In genomic region chr5:148952419-148952818, GRCm38 (mm10) we compare ENCODE assay signal across 7 mouse cellular contexts. TPM values are rescaled to one million over a fixed set of nuclear protein-coding genes. Genes with fewer than 3 reads are reported as not detected.
DNase-seq lines count a peak whose midpoint lies in the region; ATAC-seq and TF ChIP-seq lines count a peak whose summit lies in the region.

No protein-coding gene starts in this region.

- TF ChIP-seq CTCF in intestine, postnatal 0 days (IDR thresholded peaks at IDR 0.05; ENCODE audit: low read depth): peak; percentile 75
- peak; percentile 41 to 58; a peak in 3 of 4 replicates for TF ChIP-seq CTCF in CH12.LX (conservative IDR thresholded peaks at IDR 0.05 in 1 of 2, IDR thresholded peaks at IDR 0.05 in 1 of 2; ENCODE audit: low read depth in 2 of 2, low read length in 2 of 2)

- TF ChIP-seq RAD21 in CH12.LX (IDR thresholded peaks at IDR 0.05; ENCODE audit: low read depth, low read length): peak; percentile 31

- H3K4me1 ChIP-seq in intestine, postnatal 0 days (replicated peaks; ENCODE audit: control insufficient read depth, insufficient read depth, low read length): peaks cover 4% of the 10 kb centered on the region; the same call in 1 of the 2 replicates
- peaks cover 7% of the 10 kb centered on the region; the same call in 1 of the 2 replicates for H3K4me1 ChIP-seq in intestine, embryonic 16.5 days (ENCODE audit: control insufficient read depth, insufficient read depth, low read length)
- peaks cover 8 to 16% of the 10 kb centered on the region in 2 experiments for H3K4me1 ChIP-seq in CH12.LX (ENCODE audit: control insufficient read depth in 1 of 2, insufficient read depth in 2 of 2)

- H3K4me3 ChIP-seq in intestine, postnatal 0 days (ENCODE audit: low read depth, low read length): no peak overlapping the region
- H3K4me3 ChIP-seq in intestine, embryonic 16.5 days (ENCODE audit: low read length): no peak overlapping the region
- no peak overlapping the region for H3K4me3 ChIP-seq in CH12.LX (replicated peaks in 1 of 3; ENCODE audit: low read depth in 2 of 3, low read length in 2 of 3, poor library complexity in 1 of 3)

- no peak overlapping the region for H3K4me2 ChIP-seq in intestine, postnatal 0 days (replicated peaks; ENCODE audit: low read depth)
- no peak overlapping the region for H3K4me2 ChIP-seq in intestine, embryonic 16.5 days (ENCODE audit: low read depth, low read length)
- no peak overlapping the region for H3K4me2 ChIP-seq in CH12.LX (ENCODE audit: insufficient read depth, low read depth, poor library complexity, severe bottlenecking)

- WGBS in intestine, postnatal 0 days: 58% methylated on average over 6 of the region's 6 CpGs
- WGBS in intestine, embryonic 16.5 days: 59% methylated on average over 6 of the region's 6 CpGs

- no peaks in the 10 kb centered on the region for H3K36me3 ChIP-seq in intestine, postnatal 0 days (ENCODE audit: control insufficient read depth, insufficient read depth)
- no peaks in the 10 kb centered on the region for H3K36me3 ChIP-seq in intestine, embryonic 16.5 days (ENCODE audit: control insufficient read depth, insufficient read depth, low read length)
- no peaks in the 10 kb centered on the region for H3K36me3 ChIP-seq in CH12.LX (replicated peaks in 1 of 2; ENCODE audit: control insufficient read depth in 1 of 2, insufficient read depth in 1 of 2, low read length in 1 of 2)

- DNase-seq in CH12.LX (ENCODE audit: extremely low read depth) (no peak), R1 (ENCODE audit: low read depth, low spot score) (peak; percentile 84)
- peak; percentile 59 for DNase-seq in lung, postnatal 10 days
- peak; percentile 59 for DNase-seq in thymus, postnatal 0 days (ENCODE audit: low spot score)
- no peak for DNase-seq in right cerebral cortex, postnatal 10 days (ENCODE audit: low spot score in 2 of 2)

- in situ Hi-C loops in CH12.LX (cut with MboI; ENCODE audit: low pct_ligation_motif_present, low pct_unique_long_range_greater_than_20kb, low sequenced_read_pairs): loop anchor here (10.0 kb wide), 1 partner anchor 138 kb away; no protein-coding TSS in a partner anchor

- H3K27me3 ChIP-seq in intestine, postnatal 0 days (replicated peaks; ENCODE audit: control insufficient read depth, insufficient read depth, low read length): no peaks in the 10 kb centered on the region
- no peaks in the 10 kb centered on the region for H3K27me3 ChIP-seq in intestine, embryonic 16.5 days (replicated peaks; ENCODE audit: control insufficient read depth, insufficient read depth, low read length)
- H3K27me3 ChIP-seq in CH12.LX (replicated peaks): no peaks in the 10 kb centered on the region

- dilution Hi-C loops in CH12.LX (cut with MboI; ENCODE audit: extremely low pct_ligation_motif_present, extremely low pct_unique_long_range_greater_than_20kb, low sequenced_read_pairs): no loop called here

- no peaks in the 10 kb centered on the region for H3K9me3 ChIP-seq in intestine, postnatal 0 days (ENCODE audit: control insufficient read depth)
- H3K9me3 ChIP-seq in intestine, embryonic 16.5 days (ENCODE audit: control insufficient read depth, low read length): no peaks in the 10 kb centered on the region
- H3K9me3 ChIP-seq in CH12.LX (replicated peaks; ENCODE audit: low read length): peaks cover 4% of the 10 kb centered on the region

- ATAC-seq in intestine, postnatal 0 days: no peak
- ATAC-seq in intestine, embryonic 16.5 days: no peak

- TF ChIP-seq EP300 in CH12.LX (IDR thresholded peaks at IDR 0.05; ENCODE audit: low read length): no peak

- no peak overlapping the region for H3K9ac ChIP-seq in intestine, postnatal 0 days (ENCODE audit: low read depth, low read length)
- H3K9ac ChIP-seq in intestine, embryonic 16.5 days (ENCODE audit: low read depth, low read length): no peak overlapping the region
- H3K9ac ChIP-seq in CH12.LX (ENCODE audit: insufficient read depth, low read depth): no peak overlapping the region

- no peak for TF ChIP-seq POLR2A in CH12.LX (IDR thresholded peaks at IDR 0.05; ENCODE audit: low read depth, low read length)

- no peak overlapping the region for H3K27ac ChIP-seq in intestine, postnatal 0 days (ENCODE audit: low read depth, low read length)
- H3K27ac ChIP-seq in intestine, embryonic 16.5 days (ENCODE audit: low read length): no peak overlapping the region
- no peak overlapping the region for H3K27ac ChIP-seq in CH12.LX (ENCODE audit: insufficient read depth, low read depth)

- no peaks in the 10 kb centered on the region for H3K79me2 ChIP-seq in CH12.LX (replicated peaks; ENCODE audit: control insufficient read depth, extremely low read depth, insufficient read depth, poor library complexity, severe bottlenecking)

TF ChIP-seq in CH12.LX, 34 proteins besides CTCF, POLR2A, EP300 and RAD21:
- TF ChIP-seq SMC3 (IDR thresholded peaks at IDR 0.05; ENCODE audit: low read depth, low read length): peak; percentile 36
- no peak for TF ChIP-seq GABPA (IDR thresholded peaks at IDR 0.05; ENCODE audit: insufficient replicate concordance, low read depth, low read length)
TF ChIP-seq in CH12.LX: peak in this region for 1.

RNA-seq across cellular contexts. Expression of gene Katnal1, which starts 23.3 kb away (rescaled TPM):
- 2.7 and 2.9 TPM in 2 replicates for polyA plus RNA-seq in intestine, postnatal 0 days (2015; fragmentation: Nextera tagmentation; extraction: Ambion mirVana)
- 6.4 and 6.9 TPM in 2 replicates for polyA plus RNA-seq in intestine, embryonic 16.5 days (2015; fragmentation: Nextera tagmentation; extraction: Ambion mirVana)
- 4.6 and 7.0 TPM in 2 replicates for total RNA-seq in CH12.LX (2012; rRNA removed)
- total RNA-seq in CH12.LX (2014; rRNA removed): 3.2 and 3.6 TPM in 2 replicates
- polyA plus RNA-seq in CH12.LX (2012; ENCODE audit: insufficient read length, low read depth): 2.2 and 2.8 TPM in 2 replicates
- 6.7 and 6.8 TPM in 2 replicates for polyA plus RNA-seq in thymus, postnatal 0 days (2015; fragmentation: Nextera tagmentation; extraction: Ambion mirVana)

RNA-seq across cellular contexts. Expression of gene Gm42791, which starts 42.5 kb away (rescaled TPM):
- polyA plus RNA-seq in intestine, postnatal 0 days (2015; fragmentation: Nextera tagmentation; extraction: Ambion mirVana): not detected in 2 replicates
- 0.80 and 1.0 TPM in 2 replicates for polyA plus RNA-seq in intestine, embryonic 16.5 days (2015; fragmentation: Nextera tagmentation; extraction: Ambion mirVana)
- total RNA-seq in CH12.LX (2012; rRNA removed): not detected in 2 replicates
- 0.42 TPM in 1 of 2 replicates, not detected in the other for total RNA-seq in CH12.LX (2014; rRNA removed)
- 1.3 and 2.1 TPM in 2 replicates for polyA plus RNA-seq in CH12.LX (2012; ENCODE audit: insufficient read length, low read depth)
- polyA plus RNA-seq in thymus, postnatal 0 days (2015; fragmentation: Nextera tagmentation; extraction: Ambion mirVana): 0.79 TPM in 1 of 2 replicates, not detected in the other

Comparison
In these comparisons a context has a peak if more than half of its experiments do, and no peak if none do; other contexts are left out.
1. DNase-seq: peak in R1 (single experiment), lung, postnatal 10 days (single experiment) and thymus, postnatal 0 days (single experiment); none in CH12.LX (single experiment) and right cerebral cortex, postnatal 10 days (0 of 2).